Mouse (Mus musculus) layer of hippocampus, adult 9-10 months (tissue): Measurements from ENCODE around the gene Pnpla6.
"Not testable (repeated sequence)": the region's sequence is repeated elsewhere in the genome, so short reads cannot be mapped to it uniquely, and the experiment has no call there.

ENCODE experiments used
- DNase-seq: peaks from one replicate; pipeline ENCODE4 v3.0.0; 2022; ENCODE audit warnings: low spot score

Gene Pnpla6

GRCm38 (mm10) chr8:3576211-3576960, 61.2 kb downstream of the Pnpla6 start:
- no peak for DNase-seq

- no peak for DNase-seq
Observed at GRCm38 (mm10) chr8:3579390-3580364, 64.5 kb downstream of the Pnpla6 start.

- DNase-seq, result not testable (repeated sequence)
Observed at GRCm38 (mm10) chr8:3581961-3582360, 66.8 kb downstream of the Pnpla6 start.

GRCm38 (mm10) chr8:3586452-3586851, 71.3 kb downstream of the Pnpla6 start:
- no peak for DNase-seq

GRCm38 (mm10) chr8:3586993-3587390, 71.8 kb downstream of the Pnpla6 start, which contains the start of gene Camsap3:
Camsap3 (plus strand) TSS chr8:3587293.
- DNase-seq, result no peak

GRCm38 (mm10) chr8:3587391-3588257, 72.4 kb downstream of the Pnpla6 start:
- DNase-seq, result no peak

- no peak for DNase-seq
Observed at GRCm38 (mm10) chr8:3588258-3588633, 73.1 kb downstream of the Pnpla6 start.

- no peak for DNase-seq
Observed at GRCm38 (mm10) chr8:3593470-3593869, 78.3 kb downstream of the Pnpla6 start.
